ENCODE assay signal across 9 mouse cellular contexts in genomic region chr17:25880913-25881641, GRCm38 (mm10). TPM values are rescaled to one million over a fixed set of nuclear protein-coding genes. Genes with fewer than 3 reads are reported as not detected.
DNase-seq lines count a peak whose midpoint lies in the region; ATAC-seq and TF ChIP-seq lines count a peak whose summit lies in the region.
"Had no signal": no experiment of that assay in that cellular context is flagged by ENCODE, and none has a peak within 500 bp of the region (broad histone marks: within the 10 kb centered on the region; RNA-seq: fewer than 3 reads in every experiment).

No protein-coding gene starts in this region.

- no peak for ATAC-seq in forebrain, embryonic 14.5 days

- no peak overlapping the region for H3K4me2 ChIP-seq in CH12.LX (ENCODE audit: insufficient read depth, low read depth, poor library complexity, severe bottlenecking)
- H3K4me2 ChIP-seq in forebrain, embryonic 14.5 days (ENCODE audit: low read length) = no peak overlapping the region

- no peaks in the 10 kb centered on the region for H3K27me3 ChIP-seq in CH12.LX (replicated peaks)
- H3K27me3 ChIP-seq in forebrain, embryonic 14.5 days (replicated peaks; ENCODE audit: control insufficient read depth, insufficient read depth, low read length) = no peaks in the 10 kb centered on the region
- no peaks in the 10 kb centered on the region for H3K27me3 ChIP-seq in midbrain, embryonic 10.5 days (ENCODE audit: low read depth, poor library complexity, severe bottlenecking)

- H3K4me1 ChIP-seq in CH12.LX (ENCODE audit: control insufficient read depth in 1 of 2, insufficient read depth in 2 of 2) = peaks cover 4 to 12% of the 10 kb centered on the region in 2 experiments
- H3K4me1 ChIP-seq in forebrain, embryonic 14.5 days (ENCODE audit: control insufficient read depth, insufficient read depth, low read length) = peaks cover 6% of the 10 kb centered on the region
- H3K4me1 ChIP-seq in midbrain, embryonic 10.5 days = peaks cover 97% of the 10 kb centered on the region

- peaks cover 60 to 94% of the 10 kb centered on the region in 2 experiments for H3K36me3 ChIP-seq in CH12.LX (replicated peaks in 1 of 2; ENCODE audit: control insufficient read depth in 1 of 2, insufficient read depth in 1 of 2, low read length in 1 of 2)
- H3K36me3 ChIP-seq in forebrain, embryonic 14.5 days (ENCODE audit: control insufficient read depth, insufficient read depth, low read length) = peaks cover 45% of the 10 kb centered on the region
- peaks cover 63% of the 10 kb centered on the region for H3K36me3 ChIP-seq in midbrain, embryonic 10.5 days

- no peaks in the 10 kb centered on the region for H3K79me2 ChIP-seq in CH12.LX (replicated peaks; ENCODE audit: control insufficient read depth, extremely low read depth, insufficient read depth, poor library complexity, severe bottlenecking)

- TF ChIP-seq CTCF in CH12.LX (conservative IDR thresholded peaks at IDR 0.05 in 1 of 2, IDR thresholded peaks at IDR 0.05 in 1 of 2; ENCODE audit: low read depth in 2 of 2, low read length in 2 of 2) = no peak

- WGBS in forebrain, embryonic 14.5 days = 6% methylated on average over 5 of the region's 5 CpGs
- WGBS in midbrain, embryonic 10.5 days = under 1% methylated on average over 5 of the region's 5 CpGs

- no peak overlapping the region for H3K4me3 ChIP-seq in CH12.LX (replicated peaks in 1 of 3; ENCODE audit: low read depth in 2 of 3, low read length in 2 of 3, poor library complexity in 1 of 3)
- no peak overlapping the region for H3K4me3 ChIP-seq in forebrain, embryonic 14.5 days (ENCODE audit: low read depth, low read length)
- H3K4me3 ChIP-seq in midbrain, embryonic 10.5 days = peak overlapping the region; percentile 30

- peak; percentile 28 for DNase-seq in adrenal gland, adult 8-10 months
- no peak for DNase-seq in adrenal gland, postnatal 14 days
- no peak for DNase-seq in CH12.LX (ENCODE audit: extremely low read depth)
- DNase-seq in forebrain, embryonic 14.5 days (ENCODE audit: low spot score) = no peak
- DNase-seq in midbrain, embryonic 10.5 days (ENCODE audit: low spot score) = peak; percentile 83
- no peak for DNase-seq in right cerebral cortex, postnatal 36 days (ENCODE audit: low spot score in 2 of 2)
- DNase-seq in lung, postnatal 25 days (ENCODE audit: low spot score) = no peak
- no peak for DNase-seq in layer of hippocampus, adult 9-10 months (ENCODE audit: low spot score)
- DNase-seq: cerebellum, adult 8-10 months had no signal

- no peak overlapping the region for H3K9ac ChIP-seq in CH12.LX (ENCODE audit: insufficient read depth, low read depth)
- peak overlapping the region; percentile 29 for H3K9ac ChIP-seq in forebrain, embryonic 14.5 days (ENCODE audit: low read length)

- TF ChIP-seq RAD21 in CH12.LX (IDR thresholded peaks at IDR 0.05; ENCODE audit: low read depth, low read length) = no peak

- dilution Hi-C loops in CH12.LX (cut with MboI; ENCODE audit: extremely low pct_ligation_motif_present, extremely low pct_unique_long_range_greater_than_20kb, low sequenced_read_pairs) = no loop called here

- no peaks in the 10 kb centered on the region for H3K9me3 ChIP-seq in CH12.LX (replicated peaks; ENCODE audit: low read length)
- no peaks in the 10 kb centered on the region for H3K9me3 ChIP-seq in forebrain, embryonic 14.5 days (replicated peaks; ENCODE audit: control insufficient read depth, low read length)
- H3K9me3 ChIP-seq in midbrain, embryonic 10.5 days (replicated peaks) = no peaks in the 10 kb centered on the region

- H3K27ac ChIP-seq in CH12.LX (ENCODE audit: insufficient read depth, low read depth) = no peak overlapping the region
- peak overlapping the region; percentile 33; the same call in 1 of the 2 replicates for H3K27ac ChIP-seq in forebrain, embryonic 14.5 days (ENCODE audit: low read depth, low read length)
- peak overlapping the region; percentile 90 for H3K27ac ChIP-seq in midbrain, embryonic 10.5 days (replicated peaks)

- no peak for TF ChIP-seq EP300 in CH12.LX (IDR thresholded peaks at IDR 0.05; ENCODE audit: low read length)

- in situ Hi-C loops in CH12.LX (cut with MboI; ENCODE audit: low pct_ligation_motif_present, low pct_unique_long_range_greater_than_20kb, low sequenced_read_pairs) = loop anchor here (5.0 kb wide), 3 partner anchors 36 to 211 kb away; partner anchors contain the start of genes Decr2 and Rab40c

- no peak for TF ChIP-seq POLR2A in CH12.LX (IDR thresholded peaks at IDR 0.05; ENCODE audit: low read depth, low read length)

TF ChIP-seq in CH12.LX, 34 proteins besides CTCF, POLR2A, EP300 and RAD21:
- TF ChIP-seq POLR2AphosphoS2 (IDR thresholded peaks at IDR 0.05; ENCODE audit: low read depth, low read length) = 0 out of 2 replicates have a peak, but pooled peaks have one; percentile 49
- no peak for TF ChIP-seq ETS1 (conservative IDR thresholded peaks at IDR 0.05; ENCODE audit: low read depth, low read length)
- TF ChIP-seq TBP (conservative IDR thresholded peaks at IDR 0.05; ENCODE audit: low read depth, low read length) = no peak
- no peak for TF ChIP-seq MXI1 (IDR thresholded peaks at IDR 0.05; ENCODE audit: low read depth, low read length)
- no peak for TF ChIP-seq NRF1 (IDR thresholded peaks at IDR 0.05; ENCODE audit: low read depth, low read length)

RNA-seq across cellular contexts. Expression of gene Wfikkn1, which starts 0.4 kb away (rescaled TPM):
- 1 to 10 TPM; 1.6 to 2.9 (median 2.0) TPM for total RNA-seq in adrenal gland, adult 8-10 months (2022)
- total RNA-seq in adrenal gland, postnatal 14 days (2021) = 1.2 and 1.5 TPM in 2 replicates
- total RNA-seq in CH12.LX (2012; rRNA removed) (0.25 and 0.34 TPM in 2 replicates), CH12.LX (2014; rRNA removed) (0.11 TPM in 1 of 2 replicates, not detected in the other)
- 0.48 and 0.69 TPM in 2 replicates for polyA plus RNA-seq in CH12.LX (2012; ENCODE audit: insufficient read length, low read depth)
- 0.36 and 0.47 TPM in 2 replicates for polyA plus RNA-seq in forebrain, embryonic 14.5 days (2014; fragmentation: Nextera tagmentation; extraction: Ambion mirVana)
- polyA plus RNA-seq in midbrain, embryonic 10.5 days (2016; fragmentation: Nextera tagmentation; extraction: Ambion mirVana) = 6.1 and 19.7 TPM in 2 replicates

RNA-seq across cellular contexts. Expression of gene Mettl26, which starts 6.2 kb away (rescaled TPM):
- 100 to 1,000 TPM; 113 to 215 (median 150) TPM for total RNA-seq in adrenal gland, adult 8-10 months (2022)
- total RNA-seq in adrenal gland, postnatal 14 days (2021) = 72.1 and 88.0 TPM in 2 replicates
- total RNA-seq in CH12.LX (2012; rRNA removed) = 43.6 and 52.5 TPM in 2 replicates
- total RNA-seq in CH12.LX (2014; rRNA removed) = 31.9 and 33.0 TPM in 2 replicates
- 29.8 and 32.0 TPM in 2 replicates for polyA plus RNA-seq in CH12.LX (2012; ENCODE audit: insufficient read length, low read depth)
- 60.5 and 66.0 TPM in 2 replicates for polyA plus RNA-seq in forebrain, embryonic 14.5 days (2014; fragmentation: Nextera tagmentation; extraction: Ambion mirVana)
- 74.3 and 80.4 TPM in 2 replicates for polyA plus RNA-seq in midbrain, embryonic 10.5 days (2016; fragmentation: Nextera tagmentation; extraction: Ambion mirVana)

RNA-seq across cellular contexts. Expression of gene Mcrip2, which starts 12.5 kb away (rescaled TPM):
- total RNA-seq in adrenal gland, adult 8-10 months (2022) = 100 to 1,000 TPM; 264 to 492 (median 338) TPM
- 336 and 337 TPM in 2 replicates for total RNA-seq in adrenal gland, postnatal 14 days (2021)
- total RNA-seq in CH12.LX (2012; rRNA removed) (16.1 and 16.5 TPM in 2 replicates), CH12.LX (2014; rRNA removed) (0.82 and 1.4 TPM in 2 replicates)
- polyA plus RNA-seq in CH12.LX (2012; ENCODE audit: insufficient read length, low read depth) = 1.7 and 2.2 TPM in 2 replicates
- 15.9 and 17.0 TPM in 2 replicates for polyA plus RNA-seq in forebrain, embryonic 14.5 days (2014; fragmentation: Nextera tagmentation; extraction: Ambion mirVana)
- 9.9 and 17.1 TPM in 2 replicates for polyA plus RNA-seq in midbrain, embryonic 10.5 days (2016; fragmentation: Nextera tagmentation; extraction: Ambion mirVana)

RNA-seq across cellular contexts. Expression of gene Wdr90, which starts 19.8 kb away (rescaled TPM):
- total RNA-seq in adrenal gland, adult 8-10 months (2022) = 10 to 100 TPM; 14.7 to 41.8 (median 22.9) TPM
- 23.1 and 23.2 TPM in 2 replicates for total RNA-seq in adrenal gland, postnatal 14 days (2021)
- total RNA-seq in CH12.LX (2012; rRNA removed) (31.9 and 38.0 TPM in 2 replicates), CH12.LX (2014; rRNA removed) (16.0 and 17.5 TPM in 2 replicates)
- 19.9 and 23.8 TPM in 2 replicates for polyA plus RNA-seq in CH12.LX (2012; ENCODE audit: insufficient read length, low read depth)
- polyA plus RNA-seq in forebrain, embryonic 14.5 days (2014; fragmentation: Nextera tagmentation; extraction: Ambion mirVana) = 11.6 and 12.2 TPM in 2 replicates
- polyA plus RNA-seq in midbrain, embryonic 10.5 days (2016; fragmentation: Nextera tagmentation; extraction: Ambion mirVana) = 53.4 and 53.9 TPM in 2 replicates

RNA-seq across cellular contexts. Expression of gene Rhot2, which starts 36.4 kb away (rescaled TPM):
- total RNA-seq in adrenal gland, adult 8-10 months (2022) = 100 to 1,000 TPM in 3 of 4 experiments, 10 to 100 TPM in 1; 89.3 to 155 (median 139) TPM
- 95.9 and 108 TPM in 2 replicates for total RNA-seq in adrenal gland, postnatal 14 days (2021)
- total RNA-seq in CH12.LX (2012; rRNA removed) = 16.2 and 26.1 TPM in 2 replicates
- 17.3 and 19.5 TPM in 2 replicates for total RNA-seq in CH12.LX (2014; rRNA removed)
- polyA plus RNA-seq in CH12.LX (2012; ENCODE audit: insufficient read length, low read depth) = 33.8 and 51.5 TPM in 2 replicates
- polyA plus RNA-seq in forebrain, embryonic 14.5 days (2014; fragmentation: Nextera tagmentation; extraction: Ambion mirVana) = 9.6 and 11.3 TPM in 2 replicates
- polyA plus RNA-seq in midbrain, embryonic 10.5 days (2016; fragmentation: Nextera tagmentation; extraction: Ambion mirVana) = 23.9 and 25.2 TPM in 2 replicates

Comparison
In these comparisons a context has a peak if more than half of its experiments do, and no peak if none do; other contexts are left out.
1. DNase-seq: peak in adrenal gland, adult 8-10 months (single experiment) and midbrain, embryonic 10.5 days (single experiment); none in adrenal gland, postnatal 14 days (single experiment), CH12.LX (single experiment), forebrain, embryonic 14.5 days (single experiment), right cerebral cortex, postnatal 36 days (0 of 2), lung, postnatal 25 days (single experiment) and layer of hippocampus, adult 9-10 months (single experiment).
2. RNA of gene Mcrip2, which starts 12.5 kb away (total RNA-seq): 264 to 492 TPM in adrenal gland, adult 8-10 months and 336 to 337 TPM in adrenal gland, postnatal 14 days; 0.82 to 16.5 TPM in CH12.LX; every median in the first group is over 10 times any median in the second.